Mouse (Mus musculus): ENCODE results near the gene Grik4. TPM values are rescaled to one million over a fixed set of nuclear protein-coding genes. Genes with fewer than 3 reads are reported as not detected.

Grik4 gene
- polyA plus RNA-seq, 1 experiment: 2.8 TPM

- no peak overlapping the region for H3K27ac ChIP-seq (ENCODE audit: control insufficient read depth, insufficient read depth, low read depth, low read length)
- TF ChIP-seq CTCF (IDR thresholded peaks at IDR 0.05; ENCODE audit: control insufficient read depth, insufficient read depth, insufficient replicate concordance, low read depth, low read length) (no peak), POLR2A (IDR thresholded peaks at IDR 0.05; ENCODE audit: control insufficient read depth, low read depth, low read length) (no peak)
- no peaks in the 10 kb centered on the region for H3K4me1 ChIP-seq (ENCODE audit: control insufficient read depth, insufficient read depth, low read length)
- H3K36me3 ChIP-seq (ENCODE audit: control insufficient read depth, insufficient read depth, low read length): no peaks in the 10 kb centered on the region
- H3K27me3 ChIP-seq (ENCODE audit: control insufficient read depth, insufficient read depth, low read length): no peaks in the 10 kb centered on the region
- H3K4me3 ChIP-seq (ENCODE audit: control insufficient read depth, low read depth, low read length): no peak overlapping the region
Observed at GRCm38 (mm10) chr9:42627146-42627545, 317.1 kb downstream of the Grik4 start.

- Histone ChIP-seq H3K4me3 (ENCODE audit: control insufficient read depth, low read depth, low read length) (no peak overlapping the region), H3K36me3 (ENCODE audit: control insufficient read depth, insufficient read depth, low read length) (no peaks in the 10 kb centered on the region), H3K27ac (ENCODE audit: control insufficient read depth, insufficient read depth, low read depth, low read length) (no peak overlapping the region), H3K4me1 (ENCODE audit: control insufficient read depth, insufficient read depth, low read length) (no peaks in the 10 kb centered on the region), H3K27me3 (ENCODE audit: control insufficient read depth, insufficient read depth, low read length) (no peaks in the 10 kb centered on the region)
- TF ChIP-seq CTCF (IDR thresholded peaks at IDR 0.05; ENCODE audit: control insufficient read depth, insufficient read depth, insufficient replicate concordance, low read depth, low read length): no peak
Observed at GRCm38 (mm10) chr9:42626226-42626775, 318.0 kb downstream of the Grik4 start.

GRCm38 (mm10) chr9:42614409-42614808 is 329.9 kb downstream of the Grik4 start:
- no peak for TF ChIP-seq CTCF (IDR thresholded peaks at IDR 0.05; ENCODE audit: control insufficient read depth, insufficient read depth, insufficient replicate concordance, low read depth, low read length)
- TF ChIP-seq POLR2A (IDR thresholded peaks at IDR 0.05; ENCODE audit: control insufficient read depth, low read depth, low read length): no peak
- Histone ChIP-seq H3K36me3 (ENCODE audit: control insufficient read depth, insufficient read depth, low read length) (no peaks in the 10 kb centered on the region), H3K27ac (ENCODE audit: control insufficient read depth, insufficient read depth, low read depth, low read length) (no peak overlapping the region), H3K4me3 (ENCODE audit: control insufficient read depth, low read depth, low read length) (no peak overlapping the region), H3K27me3 (ENCODE audit: control insufficient read depth, insufficient read depth, low read length) (no peaks in the 10 kb centered on the region), H3K4me1 (ENCODE audit: control insufficient read depth, insufficient read depth, low read length) (no peaks in the 10 kb centered on the region)

- no peak overlapping the region for H3K4me3 ChIP-seq (ENCODE audit: control insufficient read depth, low read depth, low read length)
- no peaks in the 10 kb centered on the region for H3K27me3 ChIP-seq (ENCODE audit: control insufficient read depth, insufficient read depth, low read length)
- no peaks in the 10 kb centered on the region for H3K36me3 ChIP-seq (ENCODE audit: control insufficient read depth, insufficient read depth, low read length)
- no peak for TF ChIP-seq POLR2A (IDR thresholded peaks at IDR 0.05; ENCODE audit: control insufficient read depth, low read depth, low read length)
- TF ChIP-seq CTCF (IDR thresholded peaks at IDR 0.05; ENCODE audit: control insufficient read depth, insufficient read depth, insufficient replicate concordance, low read depth, low read length): no peak
- H3K4me1 ChIP-seq (ENCODE audit: control insufficient read depth, insufficient read depth, low read length): no peaks in the 10 kb centered on the region
- H3K27ac ChIP-seq (ENCODE audit: control insufficient read depth, insufficient read depth, low read depth, low read length): no peak overlapping the region
Observed at GRCm38 (mm10) chr9:42613827-42614226, 330.5 kb downstream of the Grik4 start.

- Histone ChIP-seq H3K27me3 (ENCODE audit: control insufficient read depth, insufficient read depth, low read length) (no peaks in the 10 kb centered on the region), H3K4me3 (ENCODE audit: control insufficient read depth, low read depth, low read length) (no peak overlapping the region), H3K36me3 (ENCODE audit: control insufficient read depth, insufficient read depth, low read length) (no peaks in the 10 kb centered on the region), H3K4me1 (ENCODE audit: control insufficient read depth, insufficient read depth, low read length) (no peaks in the 10 kb centered on the region), H3K27ac (ENCODE audit: control insufficient read depth, insufficient read depth, low read depth, low read length) (no peak overlapping the region)
- TF ChIP-seq CTCF (IDR thresholded peaks at IDR 0.05; ENCODE audit: control insufficient read depth, insufficient read depth, insufficient replicate concordance, low read depth, low read length): no peak
- TF ChIP-seq POLR2A (IDR thresholded peaks at IDR 0.05; ENCODE audit: control insufficient read depth, low read depth, low read length): no peak
Observed at GRCm38 (mm10) chr9:42612482-42612991, 331.8 kb downstream of the Grik4 start.

GRCm38 (mm10) chr9:42601445-42601844 is 342.8 kb downstream of the Grik4 start:
- Histone ChIP-seq H3K4me1 (ENCODE audit: control insufficient read depth, insufficient read depth, low read length) (no peaks in the 10 kb centered on the region), H3K27me3 (ENCODE audit: control insufficient read depth, insufficient read depth, low read length) (no peaks in the 10 kb centered on the region), H3K4me3 (ENCODE audit: control insufficient read depth, low read depth, low read length) (no peak overlapping the region)

GRCm38 (mm10) chr9:42597525-42597924 is 346.8 kb downstream of the Grik4 start:
- TF ChIP-seq CTCF (IDR thresholded peaks at IDR 0.05; ENCODE audit: control insufficient read depth, insufficient read depth, insufficient replicate concordance, low read depth, low read length) (no peak), POLR2A (IDR thresholded peaks at IDR 0.05; ENCODE audit: control insufficient read depth, low read depth, low read length) (no peak)
- Histone ChIP-seq H3K4me3 (ENCODE audit: control insufficient read depth, low read depth, low read length) (no peak overlapping the region), H3K27me3 (ENCODE audit: control insufficient read depth, insufficient read depth, low read length) (no peaks in the 10 kb centered on the region), H3K4me1 (ENCODE audit: control insufficient read depth, insufficient read depth, low read length) (no peaks in the 10 kb centered on the region), H3K36me3 (ENCODE audit: control insufficient read depth, insufficient read depth, low read length) (no peaks in the 10 kb centered on the region), H3K27ac (ENCODE audit: control insufficient read depth, insufficient read depth, low read depth, low read length) (no peak overlapping the region)

More at GRCm38 (mm10) chr9:42601445-42601844, 342.8 kb downstream of the Grik4 start:
- Histone ChIP-seq H3K27ac (ENCODE audit: control insufficient read depth, insufficient read depth, low read depth, low read length) (no peak overlapping the region), H3K36me3 (ENCODE audit: control insufficient read depth, insufficient read depth, low read length) (no peaks in the 10 kb centered on the region)
- no peak for TF ChIP-seq POLR2A (IDR thresholded peaks at IDR 0.05; ENCODE audit: control insufficient read depth, low read depth, low read length)
- TF ChIP-seq CTCF (IDR thresholded peaks at IDR 0.05; ENCODE audit: control insufficient read depth, insufficient read depth, insufficient replicate concordance, low read depth, low read length): peak; percentile 15; the same call in 1 of the 2 replicates
